Mouse (Mus musculus): Measurements from ENCODE around the gene Ammecr1.

Gene Ammecr1

GRCm38 (mm10) chrX:142966008-142966966 is at the start of gene Ammecr1:
Ammecr1 (minus strand) TSS chrX:142966728.
- DNase-seq (ENCODE audit: low read depth, low spot score): peak; percentile 65

- DNase-seq (ENCODE audit: low read depth, low spot score): no peak
These were observed 47.6 kb upstream of the Ammecr1 start for GRCm38 (mm10) chrX:143014118-143014517.

- DNase-seq (ENCODE audit: low read depth, low spot score): no peak
These were observed 45.8 kb upstream of the Ammecr1 start for GRCm38 (mm10) chrX:143012334-143012733.

- DNase-seq (ENCODE audit: low read depth, low spot score): no peak
These were observed 45.3 kb upstream of the Ammecr1 start for GRCm38 (mm10) chrX:143011865-143012264.

GRCm38 (mm10) chrX:143004131-143004846 is 37.8 kb upstream of the Ammecr1 start:
- DNase-seq (ENCODE audit: low read depth, low spot score): no peak

DNA sequence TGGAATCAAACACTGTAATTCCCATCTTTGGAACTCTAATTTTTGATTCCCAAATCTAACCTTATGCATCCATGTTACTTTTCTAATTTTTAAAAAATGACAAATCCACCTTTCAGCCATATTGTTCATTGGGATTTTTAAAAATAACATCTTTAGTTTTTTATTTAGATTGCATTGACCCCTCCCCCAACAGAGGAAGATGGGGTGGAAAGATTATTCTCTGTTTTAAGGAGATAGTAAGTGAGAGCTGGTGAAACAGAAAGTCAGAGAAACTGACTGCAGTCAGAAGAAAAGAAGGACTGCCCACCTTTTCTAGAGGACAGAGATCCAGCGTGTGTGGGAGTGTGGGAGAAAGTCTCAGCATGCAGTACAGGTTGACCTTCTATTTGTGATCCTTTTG is 30.7 kb upstream of the Ammecr1 start:
- no peak for DNase-seq (ENCODE audit: low read depth, low spot score)

DNA sequence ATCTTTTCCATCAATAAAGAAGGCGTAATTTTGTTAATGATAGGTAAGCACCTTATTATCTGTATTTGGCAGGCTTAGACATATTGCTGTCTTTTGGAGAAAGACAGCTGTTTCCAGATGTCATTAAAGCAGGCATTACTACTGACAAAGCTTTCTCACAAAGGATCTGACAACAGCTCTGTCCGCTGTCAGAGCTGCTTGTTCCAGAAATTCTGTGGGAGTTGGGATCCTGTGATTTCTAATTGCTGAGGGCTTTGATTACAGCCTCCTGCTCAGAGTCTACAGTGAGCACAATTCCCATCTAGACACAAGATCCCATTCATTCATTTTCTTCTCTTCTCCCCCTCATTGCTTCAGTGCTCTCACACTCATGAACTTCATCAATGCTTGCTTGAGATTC is 28.0 kb upstream of the Ammecr1 start:
- DNase-seq (ENCODE audit: low read depth, low spot score): no peak

- no peak for DNase-seq (ENCODE audit: low read depth, low spot score)
These were observed 17.6 kb upstream of the Ammecr1 start for GRCm38 (mm10) chrX:142984170-142984569.

DNA sequence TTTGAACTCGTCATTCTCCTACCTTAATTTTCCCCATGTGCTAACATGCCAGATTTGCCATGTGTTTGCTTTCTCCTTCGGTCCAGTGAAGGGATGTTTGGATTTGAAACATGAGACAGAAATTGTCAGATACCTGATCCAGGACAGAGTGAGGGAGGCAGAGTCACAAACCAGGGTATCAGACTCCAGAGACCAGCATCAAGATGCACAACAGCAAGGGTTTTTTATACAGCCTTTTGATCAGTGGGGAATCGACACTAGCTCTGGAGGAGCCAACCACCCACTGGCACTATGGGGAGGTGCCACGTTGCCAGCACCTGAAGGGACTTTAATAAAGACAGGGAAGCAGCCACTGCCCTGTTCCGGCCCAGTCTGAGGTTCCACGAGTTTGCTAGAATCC is 17.1 kb upstream of the Ammecr1 start:
- no peak for DNase-seq (ENCODE audit: low read depth, low spot score)

DNA sequence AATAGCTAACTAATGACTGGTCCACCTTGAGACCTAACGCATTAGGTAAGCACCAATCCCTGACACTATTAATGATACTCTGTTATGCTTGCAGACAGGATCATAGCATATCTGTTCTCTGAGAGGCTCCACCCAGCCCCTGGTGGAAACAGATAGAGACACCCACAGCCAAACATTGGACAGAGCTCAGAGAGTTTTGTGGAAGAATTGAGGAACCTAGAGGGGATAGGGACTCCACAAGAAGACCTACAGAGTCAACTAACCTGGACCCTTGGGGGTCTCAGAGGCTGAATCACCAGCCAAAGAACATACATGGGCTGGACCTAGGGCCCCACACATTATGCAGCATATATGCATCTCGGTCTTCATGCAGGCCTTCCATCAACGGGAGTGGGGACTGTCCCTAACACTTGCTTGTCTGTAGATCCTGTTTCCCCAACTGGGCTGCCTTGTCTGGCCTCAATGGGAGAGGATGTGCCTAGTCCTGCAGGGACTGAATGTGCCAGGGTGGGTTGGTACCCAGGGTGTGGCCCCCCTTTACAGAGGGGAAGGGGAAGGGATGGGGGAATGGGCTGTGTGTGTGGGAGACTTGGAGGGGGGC is 15.1 kb upstream of the Ammecr1 start:
- no peak for DNase-seq (ENCODE audit: low read depth, low spot score)

DNA sequence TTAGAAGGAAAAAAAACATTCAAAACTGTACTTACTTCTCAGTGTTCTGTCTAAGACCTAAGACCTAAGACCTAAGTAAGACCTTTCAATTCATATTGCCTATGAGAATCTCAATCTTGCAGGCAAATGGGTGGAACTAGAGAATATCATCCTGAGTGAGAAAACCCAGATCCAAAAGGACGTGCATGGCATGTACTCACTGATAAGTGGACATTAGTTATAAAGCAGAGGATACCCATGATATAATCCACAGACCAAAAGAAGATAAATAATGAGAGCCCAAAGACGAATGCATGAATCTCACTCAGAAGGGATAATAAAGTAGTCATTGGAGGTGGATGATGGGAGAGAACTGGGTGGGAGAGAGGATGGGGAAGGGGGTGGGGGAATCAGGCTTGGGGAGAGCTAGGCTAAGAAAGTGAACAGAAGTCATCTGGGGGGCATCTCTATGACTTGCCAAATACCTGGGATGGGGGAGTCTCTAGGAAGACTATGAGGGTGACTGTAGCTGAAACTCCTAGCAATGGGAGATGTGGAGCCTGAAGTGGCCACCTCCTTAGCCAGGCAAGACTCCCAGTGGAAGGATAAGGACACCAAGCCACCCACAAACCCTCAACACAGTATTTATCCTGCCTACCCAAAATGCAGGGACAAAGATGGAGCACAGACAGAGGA is 14.5 kb upstream of the Ammecr1 start:
- no peak for DNase-seq (ENCODE audit: low read depth, low spot score)

DNA sequence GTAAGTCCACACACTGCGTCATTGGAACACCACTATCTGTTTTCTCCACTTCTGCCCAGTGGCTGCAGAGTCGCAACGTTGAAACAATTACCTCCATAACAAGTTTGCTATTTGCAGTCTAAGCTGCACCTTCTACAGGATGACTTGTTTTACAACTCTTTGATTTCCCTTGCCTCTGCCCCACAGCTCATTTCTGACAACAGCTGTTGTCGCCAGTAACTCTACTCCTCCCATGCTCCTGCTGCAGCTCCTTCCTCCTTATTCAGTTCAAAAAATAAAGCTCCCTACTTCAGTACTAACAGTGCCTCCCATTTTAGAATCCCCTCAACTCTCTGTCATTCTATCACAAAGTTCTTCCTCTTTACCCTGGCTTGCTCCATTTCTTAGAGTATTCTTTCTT is 12.7 kb upstream of the Ammecr1 start:
- no peak for DNase-seq (ENCODE audit: low read depth, low spot score)

GRCm38 (mm10) chrX:142972443-142972970 is 6.0 kb upstream of the Ammecr1 start:
- DNase-seq (ENCODE audit: low read depth, low spot score): no peak

DNA sequence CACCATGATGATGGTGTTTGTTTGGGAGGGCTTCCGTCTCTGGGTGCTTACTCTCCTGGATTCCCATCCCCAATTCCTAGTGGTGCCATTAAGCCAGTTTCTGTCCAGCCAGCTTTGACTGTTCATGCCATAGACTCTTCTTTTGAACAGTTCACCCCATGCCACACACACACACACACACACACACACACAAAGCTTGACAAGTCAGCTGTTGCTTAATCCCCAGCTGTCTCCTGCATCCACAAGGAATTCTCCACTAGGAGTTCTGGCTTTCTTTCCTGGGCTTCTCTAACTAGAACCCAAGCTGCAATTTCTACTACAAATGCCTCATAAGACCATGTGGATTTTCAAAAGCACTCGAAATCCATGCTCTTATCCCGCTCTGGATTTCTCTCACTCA is 5.2 kb upstream of the Ammecr1 start:
- no peak for DNase-seq (ENCODE audit: low read depth, low spot score)

GRCm38 (mm10) chrX:142967067-142967466 is 539 bp upstream of the Ammecr1 start:
- no peak for DNase-seq (ENCODE audit: low read depth, low spot score)

DNA sequence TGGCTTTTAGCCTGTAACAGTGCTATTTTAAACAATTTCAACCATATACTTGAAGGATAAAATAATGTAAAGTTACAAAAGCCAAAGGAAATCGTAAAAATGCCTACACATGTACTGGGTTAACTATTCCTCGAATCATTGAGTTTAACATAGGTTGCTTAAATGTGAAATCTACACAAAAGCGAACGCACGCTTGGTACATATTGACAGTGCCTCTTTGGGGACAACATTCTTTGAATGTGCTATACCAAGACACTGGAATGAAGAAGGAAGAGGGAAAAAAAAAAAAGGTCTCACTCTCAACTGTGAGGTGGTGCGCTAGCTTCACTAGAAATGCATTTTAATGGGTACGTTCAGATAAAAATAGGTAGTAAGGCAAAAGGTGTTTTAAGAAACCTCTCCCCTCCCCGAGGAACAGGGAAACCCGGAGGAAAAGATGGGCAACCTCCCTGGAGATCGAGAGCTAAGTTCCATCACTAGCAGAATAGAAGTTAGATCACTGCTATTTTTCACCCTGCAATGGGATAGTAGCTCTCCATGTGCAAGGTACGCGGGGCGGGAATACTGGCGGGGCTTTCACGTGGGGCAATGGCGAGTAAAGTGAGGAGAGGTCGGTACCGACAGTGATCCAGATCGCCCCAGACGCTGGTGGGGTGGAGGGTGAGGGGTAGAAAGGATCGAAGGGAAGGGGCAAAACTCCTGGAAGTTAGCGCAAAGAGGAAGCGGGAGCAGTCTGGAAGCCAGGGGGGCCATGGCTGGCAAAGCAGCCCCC is 1.1 kb downstream of the Ammecr1 start:
- no peak for DNase-seq (ENCODE audit: low read depth, low spot score)

DNA sequence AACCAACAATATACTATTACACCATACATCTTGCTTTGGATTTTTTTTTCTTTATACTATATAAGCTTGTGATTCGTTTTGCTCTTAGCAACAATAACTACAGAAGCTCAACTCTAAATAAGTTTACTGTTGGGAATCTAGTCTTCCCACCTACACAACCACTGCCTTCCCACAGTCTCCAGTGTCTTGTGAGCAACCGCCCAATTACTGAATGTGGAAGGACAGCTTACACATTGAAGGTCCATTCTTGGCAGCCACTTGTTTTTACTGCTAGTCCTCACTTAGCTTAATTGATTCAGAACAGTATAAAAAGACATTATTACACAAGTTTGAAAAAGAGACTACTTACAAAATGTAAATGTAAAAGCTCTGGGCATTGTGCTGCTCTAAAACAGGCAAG is 6.1 kb downstream of the Ammecr1 start:
- DNase-seq (ENCODE audit: low read depth, low spot score): no peak

DNA sequence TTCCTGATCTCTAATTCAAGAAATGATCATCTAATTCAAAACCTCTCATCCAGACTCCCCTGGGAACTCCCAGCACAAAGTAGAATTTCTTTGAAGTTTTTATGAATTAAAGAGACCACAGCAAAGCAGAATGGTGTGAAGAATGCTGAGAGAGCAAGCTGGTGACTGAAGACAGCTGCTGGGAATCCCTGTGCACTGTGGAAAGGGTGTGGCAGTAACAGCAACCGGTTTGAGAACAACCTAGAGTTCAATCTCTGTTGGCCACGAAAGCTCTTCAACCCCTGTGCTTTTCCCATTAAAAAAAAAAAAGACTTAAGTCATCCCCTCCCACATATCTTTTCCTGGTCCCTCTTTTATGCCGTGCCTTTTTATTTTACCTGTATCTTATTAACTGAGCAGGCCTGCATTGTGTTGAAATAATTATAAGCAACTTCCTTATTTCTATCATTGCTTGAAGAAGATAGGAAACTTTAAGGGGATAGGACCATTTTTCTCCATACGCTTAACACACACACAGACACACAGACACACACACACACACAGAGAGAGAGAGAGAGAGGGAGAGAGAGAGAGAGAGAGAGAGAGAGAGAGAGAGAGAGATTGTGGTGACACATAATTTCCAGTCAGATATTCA is 6.7 kb downstream of the Ammecr1 start:
- no peak for DNase-seq (ENCODE audit: low read depth, low spot score)

GRCm38 (mm10) chrX:142928430-142928829 is 38.1 kb downstream of the Ammecr1 start:
- no peak for DNase-seq (ENCODE audit: low read depth, low spot score)

DNA sequence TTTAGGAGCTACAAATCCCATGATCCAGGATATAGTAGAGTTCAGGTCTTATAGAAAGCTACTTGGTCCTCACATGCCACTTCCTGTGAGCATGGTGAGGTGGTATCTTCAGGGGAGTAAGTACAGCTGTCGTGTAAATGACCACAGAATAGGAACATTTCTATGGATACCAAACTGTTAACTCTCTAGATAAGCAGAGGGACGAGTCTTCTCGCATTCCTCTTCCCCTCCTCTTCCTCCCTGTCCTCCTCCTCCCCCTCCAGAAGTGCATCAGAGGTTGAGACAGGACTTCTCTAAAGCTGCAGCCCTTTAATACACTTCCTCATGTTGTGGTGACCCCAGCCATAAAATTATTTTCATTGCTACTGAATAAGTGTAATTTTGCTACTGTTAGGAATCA is 49.1 kb downstream of the Ammecr1 start:
- no peak for DNase-seq (ENCODE audit: low read depth, low spot score)

Data from retina, postnatal 7 days (tissue).